Mouse (Mus musculus): Measurements from ENCODE around the gene Speg. TPM values are rescaled to one million over a fixed set of nuclear protein-coding genes. Genes with fewer than 3 reads are reported as not detected.

Gene Speg
- polyA plus RNA-seq, 1 experiment, result 12.1 TPM

DNA sequence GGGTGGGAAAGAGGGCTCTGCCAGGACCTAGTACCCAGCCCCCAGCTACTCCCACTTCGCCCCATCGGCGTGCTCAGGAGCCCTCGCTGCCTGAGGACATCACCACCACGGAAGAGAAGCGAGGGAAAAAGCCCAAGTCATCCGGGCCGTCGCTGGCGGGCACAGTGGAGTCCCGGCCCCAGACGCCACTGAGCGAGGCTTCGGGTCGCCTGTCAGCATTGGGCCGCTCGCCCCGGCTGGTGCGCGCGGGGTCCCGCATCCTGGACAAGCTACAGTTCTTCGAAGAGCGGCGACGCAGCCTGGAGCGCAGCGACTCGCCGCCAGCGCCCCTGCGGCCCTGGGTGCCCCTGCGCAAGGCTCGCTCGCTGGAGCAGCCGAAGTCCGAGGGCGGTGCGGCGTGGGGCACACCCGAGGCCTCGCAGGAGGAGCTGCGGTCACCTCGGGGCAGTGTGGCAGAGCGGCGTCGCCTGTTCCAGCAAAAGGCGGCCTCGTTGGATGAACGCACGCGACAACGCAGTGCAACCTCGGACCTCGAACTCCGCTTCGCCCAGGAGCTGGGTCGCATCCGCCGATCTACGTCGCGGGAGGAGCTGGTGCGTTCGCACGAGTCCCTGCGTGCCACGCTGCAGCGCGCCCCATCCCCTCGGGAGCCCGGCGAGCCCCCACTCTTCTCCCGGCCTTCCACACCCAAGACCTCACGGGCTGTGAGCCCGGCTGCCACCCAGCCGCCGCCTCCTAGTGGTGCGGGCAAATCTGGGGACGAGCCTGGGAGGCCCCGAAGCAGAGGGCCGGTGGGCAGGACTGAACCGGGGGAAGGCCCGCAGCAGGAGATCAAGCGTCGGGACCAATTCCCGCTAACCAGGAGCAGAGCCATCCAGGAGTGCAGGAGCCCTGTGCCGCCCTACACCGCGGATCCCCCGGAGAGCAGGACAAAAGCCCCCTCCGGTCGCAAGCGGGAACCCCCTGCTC, 13.1 kb downstream of the Speg start:
- WGBS, result 7% methylated on average over 94 of the region's 94 CpGs
- peaks cover 8% of the 10 kb centered on the region for H3K27me3 ChIP-seq (ENCODE audit: control insufficient read depth, insufficient read depth, low read length)
- H3K4me1 ChIP-seq (replicated peaks; ENCODE audit: control insufficient read depth, insufficient read depth, low read length), result no peaks in the 10 kb centered on the region
- no peak overlapping the region for H3K4me3 ChIP-seq (ENCODE audit: control insufficient read depth, insufficient read depth, low read length)
- DNase-seq, result no peak
- no peak overlapping the region for H3K27ac ChIP-seq (ENCODE audit: control insufficient read depth, insufficient read depth, low read length)
- TF ChIP-seq CTCF (IDR thresholded peaks at IDR 0.05; ENCODE audit: borderline replicate concordance, control insufficient read depth, extremely low read depth, insufficient read depth, low read length, poor library complexity), result no peak
- TF ChIP-seq POLR2A (IDR thresholded peaks at IDR 0.05; ENCODE audit: control insufficient read depth, extremely low read depth, insufficient read depth, low read length, poor library complexity), result no peak
- H3K36me3 ChIP-seq (ENCODE audit: control insufficient read depth, insufficient read depth, low read length), result no peaks in the 10 kb centered on the region

DNA sequence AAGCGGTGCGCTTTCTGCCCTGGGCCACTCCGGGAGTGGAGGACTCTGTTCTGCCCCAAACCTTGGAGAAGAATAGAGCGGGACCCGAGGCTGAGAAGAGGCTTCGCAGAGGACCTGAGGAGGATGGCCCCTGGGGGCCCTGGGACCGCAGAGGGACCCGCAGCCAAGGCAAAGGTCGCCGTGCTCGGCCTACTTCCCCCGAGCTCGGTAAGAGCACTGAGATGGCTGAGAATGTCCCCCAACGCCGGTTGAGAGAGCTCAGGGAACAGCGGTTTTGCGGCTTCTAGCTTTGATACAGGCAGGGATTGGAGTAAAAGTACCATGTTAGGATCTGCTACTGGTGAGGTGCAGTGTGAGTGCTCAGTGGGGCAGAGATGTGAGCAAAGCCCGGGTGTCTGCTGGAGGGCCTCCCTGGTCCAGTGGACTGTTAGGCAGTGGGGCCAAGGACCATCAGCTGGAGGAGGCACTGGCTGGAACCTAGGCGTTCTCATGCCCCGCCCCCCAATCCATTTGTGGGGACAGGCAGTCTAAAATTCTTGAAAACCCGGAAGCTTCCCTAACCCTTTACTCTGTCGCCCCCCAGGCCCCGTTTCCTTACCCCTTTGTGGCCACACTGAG, 13.9 kb downstream of the Speg start:
- 31% methylated on average over 23 of the region's 23 CpGs for WGBS
- no peak overlapping the region for H3K4me3 ChIP-seq (ENCODE audit: control insufficient read depth, insufficient read depth, low read length)
- no peak for DNase-seq
- peaks cover 5% of the 10 kb centered on the region; the same call in 1 of the 2 replicates for H3K27me3 ChIP-seq (ENCODE audit: control insufficient read depth, insufficient read depth, low read length)
- no peaks in the 10 kb centered on the region for H3K36me3 ChIP-seq (ENCODE audit: control insufficient read depth, insufficient read depth, low read length)
- H3K4me1 ChIP-seq (replicated peaks; ENCODE audit: control insufficient read depth, insufficient read depth, low read length), result no peaks in the 10 kb centered on the region
- TF ChIP-seq CTCF (IDR thresholded peaks at IDR 0.05; ENCODE audit: borderline replicate concordance, control insufficient read depth, extremely low read depth, insufficient read depth, low read length, poor library complexity) (no peak), POLR2A (IDR thresholded peaks at IDR 0.05; ENCODE audit: control insufficient read depth, extremely low read depth, insufficient read depth, low read length, poor library complexity) (no peak)
- H3K27ac ChIP-seq (ENCODE audit: control insufficient read depth, insufficient read depth, low read length), result no peak overlapping the region

DNA sequence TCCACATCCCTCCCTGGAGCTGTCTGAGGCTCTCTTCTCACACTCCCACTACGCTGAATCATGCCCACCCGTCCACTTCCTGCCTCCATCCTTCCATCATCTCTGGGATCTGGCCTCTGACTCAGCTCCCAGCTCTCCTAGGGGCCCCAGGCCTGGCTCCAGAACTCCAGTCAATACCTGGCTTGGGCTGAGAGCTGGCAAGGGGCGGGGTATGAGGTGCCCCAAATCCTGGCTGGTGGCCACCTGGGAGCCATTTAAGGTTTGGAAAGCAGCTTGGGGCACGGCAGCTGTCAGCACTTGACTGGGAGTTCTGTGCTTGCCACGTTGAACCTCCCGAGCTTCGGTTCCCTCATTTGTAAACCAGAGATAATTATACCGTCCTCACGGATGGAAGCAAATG, 18.0 kb downstream of the Speg start:
- 75% methylated on average over 9 of the region's 9 CpGs for WGBS
- DNase-seq, result no peak
- Histone ChIP-seq H3K4me1 (replicated peaks; ENCODE audit: control insufficient read depth, insufficient read depth, low read length) (no peaks in the 10 kb centered on the region), H3K36me3 (ENCODE audit: control insufficient read depth, insufficient read depth, low read length) (no peaks in the 10 kb centered on the region), H3K27ac (ENCODE audit: control insufficient read depth, insufficient read depth, low read length) (no peak overlapping the region), H3K4me3 (ENCODE audit: control insufficient read depth, insufficient read depth, low read length) (no peak overlapping the region), H3K27me3 (ENCODE audit: control insufficient read depth, insufficient read depth, low read length) (peaks cover 5% of the 10 kb centered on the region; the same call in 1 of the 2 replicates)
- TF ChIP-seq POLR2A (IDR thresholded peaks at IDR 0.05; ENCODE audit: control insufficient read depth, extremely low read depth, insufficient read depth, low read length, poor library complexity) (no peak), CTCF (IDR thresholded peaks at IDR 0.05; ENCODE audit: borderline replicate concordance, control insufficient read depth, extremely low read depth, insufficient read depth, low read length, poor library complexity) (no peak)

DNA sequence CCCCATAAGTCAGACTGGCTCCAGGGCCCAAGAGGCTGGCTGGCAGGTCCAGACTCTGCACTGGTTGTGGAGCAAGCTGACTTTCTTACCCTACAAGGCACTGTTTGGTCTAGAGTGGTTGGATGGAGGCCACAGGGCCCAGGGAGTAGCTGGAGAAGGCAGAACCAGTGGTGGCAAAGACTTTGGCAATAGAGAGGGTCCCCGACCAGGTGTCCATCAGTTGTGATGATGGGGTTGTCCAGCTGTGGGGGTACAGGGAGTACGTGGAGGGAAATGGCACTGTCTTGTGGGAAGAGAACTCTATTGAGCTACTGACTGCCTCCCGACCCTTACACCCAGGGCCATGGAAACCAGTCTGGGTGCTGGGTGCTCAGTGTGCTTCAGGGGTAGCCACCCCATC, 18.7 kb downstream of the Speg start:
- no peak overlapping the region for H3K4me3 ChIP-seq (ENCODE audit: control insufficient read depth, insufficient read depth, low read length)
- WGBS, result 89% methylated on average over 3 of the region's 3 CpGs
- H3K27ac ChIP-seq (ENCODE audit: control insufficient read depth, insufficient read depth, low read length), result no peak overlapping the region
- no peaks in the 10 kb centered on the region for H3K4me1 ChIP-seq (replicated peaks; ENCODE audit: control insufficient read depth, insufficient read depth, low read length)
- no peaks in the 10 kb centered on the region for H3K36me3 ChIP-seq (ENCODE audit: control insufficient read depth, insufficient read depth, low read length)
- TF ChIP-seq CTCF (IDR thresholded peaks at IDR 0.05; ENCODE audit: borderline replicate concordance, control insufficient read depth, extremely low read depth, insufficient read depth, low read length, poor library complexity), result no peak
- TF ChIP-seq POLR2A (IDR thresholded peaks at IDR 0.05; ENCODE audit: control insufficient read depth, extremely low read depth, insufficient read depth, low read length, poor library complexity), result no peak
- H3K27me3 ChIP-seq (ENCODE audit: control insufficient read depth, insufficient read depth, low read length), result no peaks in the 10 kb centered on the region; the same call in 1 of the 2 replicates
- DNase-seq, result no peak

DNA sequence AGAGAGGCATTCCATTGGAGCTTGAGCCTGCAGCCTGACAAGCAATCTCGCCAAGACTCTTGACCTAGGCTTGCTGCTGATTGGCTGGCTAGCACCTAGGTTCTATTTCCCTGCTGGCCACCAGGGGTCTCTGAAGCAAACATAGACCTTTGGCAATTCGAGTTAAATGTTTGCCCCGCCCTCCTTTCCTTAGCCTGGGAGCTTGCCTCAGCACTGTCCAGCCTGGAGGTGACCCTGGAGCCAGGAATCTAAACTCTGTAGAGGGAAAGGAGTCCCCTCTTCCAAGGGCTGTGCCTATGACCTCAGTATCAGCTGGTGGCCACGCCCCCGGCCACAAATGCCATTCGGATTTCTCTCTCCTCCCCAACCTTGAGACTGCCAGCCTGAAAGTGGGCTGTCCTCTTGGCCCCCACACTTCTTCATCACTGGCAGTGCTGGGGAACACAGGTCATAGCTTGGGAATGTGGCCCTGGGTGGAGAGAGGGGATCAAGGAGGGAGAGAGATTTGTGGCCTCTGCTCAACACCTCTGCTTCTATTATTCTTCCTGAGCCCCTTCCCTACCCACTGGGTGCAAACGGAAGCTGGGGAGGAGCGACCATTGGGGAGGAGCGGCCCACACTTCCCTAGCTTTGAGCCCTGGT, 23.8 kb downstream of the Speg start:
- H3K36me3 ChIP-seq (ENCODE audit: control insufficient read depth, insufficient read depth, low read length), result no peaks in the 10 kb centered on the region
- H3K27ac ChIP-seq (ENCODE audit: control insufficient read depth, insufficient read depth, low read length), result no peak overlapping the region
- no peak overlapping the region for H3K4me3 ChIP-seq (ENCODE audit: control insufficient read depth, insufficient read depth, low read length)
- 23% methylated on average over 9 of the region's 9 CpGs for WGBS
- TF ChIP-seq POLR2A (IDR thresholded peaks at IDR 0.05; ENCODE audit: control insufficient read depth, extremely low read depth, insufficient read depth, low read length, poor library complexity) (0 out of 2 replicates have a peak, but pooled peaks have one; percentile 23), CTCF (IDR thresholded peaks at IDR 0.05; ENCODE audit: borderline replicate concordance, control insufficient read depth, extremely low read depth, insufficient read depth, low read length, poor library complexity) (peak; percentile 30; the same call in 1 of the 2 replicates)
- DNase-seq, result peak; percentile 64
- no peaks in the 10 kb centered on the region for H3K27me3 ChIP-seq (ENCODE audit: control insufficient read depth, insufficient read depth, low read length)
- H3K4me1 ChIP-seq (replicated peaks; ENCODE audit: control insufficient read depth, insufficient read depth, low read length), result no peaks in the 10 kb centered on the region
